Mouse (Mus musculus) kidney, postnatal 25 days (tissue): ENCODE measurements around the gene Zbtb9.

ENCODE experiments used
- DNase-seq, 2 experiments: peaks; one replicate each; pipeline ENCODE4 v3.0.0; 2021; ENCODE audit warnings: mixed read lengths in 2 of 2

Zbtb9 gene

GRCm38 (mm10) chr17:26947231-26948100 lies 25.5 kb upstream of the Zbtb9 start:
- peak in 1 of 2 experiments; percentile 33 for DNase-seq

GRCm38 (mm10) chr17:26948316-26949050 lies 24.5 kb upstream of the Zbtb9 start:
- peak; percentile 62 to 78 for DNase-seq

GRCm38 (mm10) chr17:26949051-26949577 lies 23.9 kb upstream of the Zbtb9 start:
- DNase-seq = peak in 1 of 2 experiments; percentile 74

- no peak for DNase-seq
These were observed 23.1 kb upstream of the Zbtb9 start for GRCm38 (mm10) chr17:26949866-26950265.

- no peak for DNase-seq
These were observed 22.2 kb upstream of the Zbtb9 start for GRCm38 (mm10) chr17:26950560-26951288.

- peak; percentile 85 to 86 for DNase-seq
These were observed 21.6 kb upstream of the Zbtb9 start for GRCm38 (mm10) chr17:26951406-26951805.

GRCm38 (mm10) chr17:26951952-26952877 lies 20.8 kb upstream of the Zbtb9 start:
- no peak for DNase-seq

- no peak for DNase-seq
These were observed 19.8 kb upstream of the Zbtb9 start for GRCm38 (mm10) chr17:26953201-26953600.

- no peak for DNase-seq
These were observed 19.2 kb upstream of the Zbtb9 start for GRCm38 (mm10) chr17:26953726-26954125.

GRCm38 (mm10) chr17:26956309-26956708 lies 16.7 kb upstream of the Zbtb9 start:
- no peak for DNase-seq

- DNase-seq = no peak
These were observed 16.1 kb upstream of the Zbtb9 start for GRCm38 (mm10) chr17:26956895-26957294.

- DNase-seq = no peak
These were observed 15.1 kb upstream of the Zbtb9 start for GRCm38 (mm10) chr17:26957872-26958271.

- peak in 1 of 2 experiments; percentile 31 for DNase-seq
These were observed 14.1 kb upstream of the Zbtb9 start for GRCm38 (mm10) chr17:26958880-26959279.

GRCm38 (mm10) chr17:26959815-26960214 lies 13.2 kb upstream of the Zbtb9 start:
- DNase-seq = no peak

GRCm38 (mm10) chr17:26961572-26962240 lies 11.3 kb upstream of the Zbtb9 start:
- DNase-seq = no peak

GRCm38 (mm10) chr17:26966993-26967392 lies 6.0 kb upstream of the Zbtb9 start:
- DNase-seq = no peak

- no peak for DNase-seq
These were observed 5.5 kb upstream of the Zbtb9 start for GRCm38 (mm10) chr17:26967477-26967876.

GRCm38 (mm10) chr17:26968200-26968611 lies 4.8 kb upstream of the Zbtb9 start:
- DNase-seq = no peak

GRCm38 (mm10) chr17:26969257-26969656 lies 3.7 kb upstream of the Zbtb9 start:
- no peak for DNase-seq

- no peak for DNase-seq
These were observed 2.7 kb upstream of the Zbtb9 start for GRCm38 (mm10) chr17:26970221-26970620.

GRCm38 (mm10) chr17:26971247-26971905 lies 1.6 kb upstream of the Zbtb9 start:
- no peak for DNase-seq
